Mouse (Mus musculus): ENCODE results near the gene Usp18.

DNA sequence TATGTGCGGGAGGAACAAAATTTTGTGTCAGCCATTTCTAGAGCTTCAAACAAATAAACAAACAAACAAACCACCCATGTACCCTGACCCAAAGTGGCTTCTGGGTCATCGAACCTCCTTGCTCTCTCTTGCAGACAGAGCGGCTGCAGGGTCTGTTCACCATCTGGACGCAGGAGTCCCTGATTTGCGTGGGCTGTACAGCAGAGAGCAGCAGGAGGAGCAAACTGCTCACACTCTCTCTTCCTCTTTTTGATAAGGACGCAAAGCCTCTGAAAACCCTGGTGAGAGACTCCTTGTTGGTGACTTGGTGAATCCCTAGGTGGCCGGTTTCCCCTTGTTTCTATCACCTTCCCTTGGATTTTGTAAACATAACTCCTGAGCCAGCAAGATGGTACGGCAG, 15.5 kb downstream of the Usp18 start:
- no peak for TF ChIP-seq POLR2A (IDR thresholded peaks at IDR 0.05; ENCODE audit: low read depth, low read length)
- no peak for TF ChIP-seq CTCF (IDR thresholded peaks at IDR 0.05; ENCODE audit: extremely low read depth, insufficient read depth, insufficient read length, insufficient replicate concordance)
